Mouse (Mus musculus) neural tube, postnatal 0 days (tissue): Measurements from ENCODE around the gene Rgs7. TPM values are rescaled to one million over a fixed set of nuclear protein-coding genes. Genes with fewer than 3 reads are reported as not detected.

Source experiments
- polyA plus RNA-seq: library from polyadenylated mRNA; unstranded; fragments of >200 nt; fragmentation: Nextera tagmentation; extraction: Ambion mirVana; gene quantifications from 2 replicates; pipeline ENCODE4 v1.2.1, GENCODE M21; 2015

Gene Rgs7
- 52.1 and 53.0 TPM in 2 replicates for polyA plus RNA-seq

GRCm38 (mm10) chr1:175491861-175492682 is at the start of gene Rgs7:
Gene Rgs7 (minus strand): TSS chr1:175492500.

Other genes with a start within 250 kb of the Rgs7 start
- gene Kmo, start 127.9 kb upstream of the Rgs7 start, polyA plus RNA-seq, result 0.13 and 0.19 TPM in 2 replicates
- gene Fh1, start 133.1 kb upstream of the Rgs7 start, polyA plus RNA-seq, result 133 and 142 TPM in 2 replicates
- gene Opn3, start 200.3 kb upstream of the Rgs7 start, polyA plus RNA-seq, result 10.3 and 11.2 TPM in 2 replicates
- gene Chml, start 200.4 kb upstream of the Rgs7 start, polyA plus RNA-seq, result 2.5 and 2.8 TPM in 2 replicates
- gene Wdr64, start 206.1 kb upstream of the Rgs7 start, polyA plus RNA-seq, result not detected in 2 replicates